Mouse (Mus musculus) bone marrow, adult 2 months (tissue): ENCODE measurements around the gene Map1s.

Source experiments
- CTCF ChIP-seq: fragments of 200-500 bp; IDR thresholded peaks from 2 replicates; pipeline ENCODE4 v1.5.1; 2011; ENCODE audit warnings: low read length, control low read depth; ENCODE audit not compliant: control insufficient read depth, insufficient read depth
- POLR2A ChIP-seq: fragments of 200-500 bp; IDR thresholded peaks from 2 replicates; pipeline ENCODE4 v1.6.1; 2011; ENCODE audit warnings: low read depth, mild to moderate bottlenecking, control low read depth, low read length, borderline replicate concordance; ENCODE audit not compliant: control insufficient read depth

DNA sequence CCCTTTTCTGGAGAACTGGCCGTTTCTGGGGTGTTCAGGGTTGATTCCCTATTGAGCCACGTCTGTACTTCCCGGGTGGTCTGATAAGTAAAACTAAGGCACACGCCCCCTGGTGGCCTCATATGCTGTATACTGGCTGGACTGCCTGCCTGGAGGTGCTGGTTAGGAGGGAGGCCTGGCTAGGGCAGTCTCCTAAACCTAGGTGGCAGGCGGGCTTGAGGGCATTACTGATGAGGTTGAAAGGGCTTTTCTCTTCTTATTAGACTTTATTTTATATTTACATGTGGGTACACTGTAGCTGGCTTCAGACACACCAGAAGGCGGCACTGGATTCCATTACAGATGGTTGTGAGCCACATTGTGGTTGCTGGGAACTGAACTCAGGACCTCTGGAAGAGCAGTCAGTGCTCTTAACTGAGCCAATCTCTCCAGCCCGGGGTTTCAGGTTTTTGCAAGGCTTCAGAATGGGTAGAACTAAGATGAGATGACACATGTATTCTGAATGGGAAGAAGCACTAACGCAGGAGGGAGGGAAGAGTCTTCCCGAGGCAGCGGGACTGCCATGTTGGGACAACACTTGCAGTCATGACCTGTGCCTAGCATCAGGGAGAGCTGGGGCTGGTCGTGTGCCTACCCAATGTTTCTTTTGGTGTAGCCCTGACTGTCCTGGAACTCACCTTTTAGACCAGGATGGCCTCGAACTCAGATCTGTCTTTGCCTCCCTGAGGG, 11.9 kb upstream of the Map1s start:
- TF ChIP-seq CTCF (peak; percentile 74), POLR2A (no peak)
